Mouse (Mus musculus) heart, adult 2 months (tissue): ENCODE results near the gene Galr2. TPM values are rescaled to one million over a fixed set of nuclear protein-coding genes. Genes with fewer than 3 reads are reported as not detected.
A peak's percentile ranks its signal among the peaks of the same experiment; 100 is the strongest.
"Not testable (repeated sequence)": the region's sequence is repeated elsewhere in the genome, so short reads cannot be mapped to it uniquely, and the experiment has no call there.

Experiments
- DNase-seq, 2 experiments: peaks; one replicate each; pipeline ENCODE4 v3.0.0; 2021
- H3K27ac ChIP-seq: fragments of 200-600 bp; 2 replicates; pipeline ENCODE4 v1.8.1; 2022
- H3K27me3 ChIP-seq: fragments of 200-500 bp; 2 replicates; pipeline ENCODE4 v1.6.1; 2012; ENCODE audit warnings: mild to moderate bottlenecking, low read length, inconsistent platforms, mixed read lengths; ENCODE audit not compliant: control insufficient read depth, insufficient read depth
- H3K36me3 ChIP-seq: fragments of 200-500 bp; 2 replicates; pipeline ENCODE4 v1.6.1; 2012; ENCODE audit warnings: low read length, inconsistent platforms; ENCODE audit not compliant: control insufficient read depth, insufficient read depth
- H3K4me1 ChIP-seq: fragments of 200-500 bp; 2 replicates; pipeline ENCODE4 v1.6.1; 2011; ENCODE audit warnings: low read length; ENCODE audit not compliant: control insufficient read depth, insufficient read depth
- H3K4me3 ChIP-seq: fragments of 200-600 bp; 2 replicates; pipeline ENCODE4 v1.8.1; 2022
- H3K79me2 ChIP-seq: fragments of 200-500 bp; replicated peaks from 2 replicates; pipeline ENCODE4 v1.6.1; 2012; ENCODE audit warnings: mild to moderate bottlenecking, inconsistent platforms, low read length, moderate library complexity, mixed read lengths; ENCODE audit not compliant: control insufficient read depth, insufficient read depth
- H3K9ac ChIP-seq: fragments of 200-500 bp; 2 replicates; pipeline ENCODE4 v1.6.1; 2012; ENCODE audit warnings: low read depth, mild to moderate bottlenecking, control low read depth, inconsistent platforms, low read length, mixed read lengths
- CTCF ChIP-seq: fragments of 200-600 bp; IDR thresholded peaks from 2 replicates; pipeline ENCODE4 v1.8.1; 2022; ENCODE audit warnings: antibody characterized with exemption, mild to moderate bottlenecking, moderate library complexity
- EP300 ChIP-seq: fragments of 200-500 bp; IDR thresholded peaks from 2 replicates; pipeline ENCODE4 v1.6.1; 2011; ENCODE audit warnings: low read depth, low read length, control low read depth; ENCODE audit not compliant: insufficient read depth
- POLR2A ChIP-seq: fragments of 200-500 bp; IDR thresholded peaks from 2 replicates; pipeline ENCODE4 v1.6.1; 2011; ENCODE audit warnings: mild to moderate bottlenecking, low read depth, low read length, control low read depth; ENCODE audit not compliant: insufficient read depth
- WGBS: fragments of 180-500 bp; shearing (Covaris S2); methylation state at CpG from one replicate; pipeline ENCODE4 v1.1.7; 2018; 5-methylcytosine and 5-hydroxymethylcytosine counted together
- intact Hi-C: fragments of 180-260 bp; cut with DNase I; formaldehyde crosslinking; loops from one replicate; pipeline ENCODE4 v1.15.1; 2025
- polyA plus RNA-seq: library from polyadenylated mRNA; depleted of rRNA; stranded (reverse); fragments of >200 nt; gene quantifications from 2 replicates; pipeline ENCODE4 v1.2.3, GENCODE M21; 2012
- total RNA-seq, 2 experiments: library from RNA; stranded (reverse); gene quantifications; 2 replicates each; pipeline ENCODE4 v1.2.3; 2021

The Galr2 gene
- total and polyA plus RNA-seq, 3 experiments = 0.18 TPM; not detected in 2

- H3K4me3 ChIP-seq = peak overlapping the region; percentile 78
- TF ChIP-seq POLR2A (no peak), EP300 (no peak), CTCF (no peak)
- under 1% methylated on average over 39 of the region's 39 CpGs for WGBS
- peak overlapping the region; percentile 85 for H3K9ac ChIP-seq
- intact Hi-C loops = loop anchor here (2.0 kb wide), 1 partner anchor 33 kb away; the partner anchor contains the start of gene Exoc7
- no peak for DNase-seq
- H3K4me1 ChIP-seq = peaks cover 7% of the 10 kb centered on the region
- H3K27ac ChIP-seq = peak overlapping the region; percentile 74
- H3K27me3 ChIP-seq = no peaks in the 10 kb centered on the region
- H3K79me2 ChIP-seq = 0 out of 2 replicates have a peak, but pooled peaks cover 3% of the 10 kb centered on the region
- H3K36me3 ChIP-seq = no peaks in the 10 kb centered on the region
Measured at GRCm38 (mm10) chr11:116273469-116274044, 7.2 kb upstream of the Galr2 start.

GRCm38 (mm10) chr11:116274045-116274666 is 6.6 kb upstream of the Galr2 start, which contains the start of gene Srp68:
Srp68 (minus strand) TSS chr11:116274217.
- DNase-seq = peak; percentile 94 to 95
- peaks cover 7% of the 10 kb centered on the region for H3K4me1 ChIP-seq
- intact Hi-C loops = loop anchor here (2.0 kb wide), 1 partner anchor 33 kb away; the partner anchor contains the start of gene Exoc7
- 0 out of 2 replicates have a peak, but pooled peaks cover 3% of the 10 kb centered on the region for H3K79me2 ChIP-seq
- TF ChIP-seq POLR2A = peak; percentile 88
- TF ChIP-seq CTCF = peak; percentile 34
- TF ChIP-seq EP300 = peak; percentile 85
- peak within 1 kb of the TSS; percentile 74 for H3K27ac ChIP-seq
- no peaks in the 10 kb centered on the region for H3K27me3 ChIP-seq
- H3K4me3 ChIP-seq = peak within 1 kb of the TSS; percentile 78
- peak within 1 kb of the TSS; percentile 85 for H3K9ac ChIP-seq
- 3% methylated on average over 32 of the region's 32 CpGs for WGBS
- H3K36me3 ChIP-seq = no peaks in the 10 kb centered on the region

DNA sequence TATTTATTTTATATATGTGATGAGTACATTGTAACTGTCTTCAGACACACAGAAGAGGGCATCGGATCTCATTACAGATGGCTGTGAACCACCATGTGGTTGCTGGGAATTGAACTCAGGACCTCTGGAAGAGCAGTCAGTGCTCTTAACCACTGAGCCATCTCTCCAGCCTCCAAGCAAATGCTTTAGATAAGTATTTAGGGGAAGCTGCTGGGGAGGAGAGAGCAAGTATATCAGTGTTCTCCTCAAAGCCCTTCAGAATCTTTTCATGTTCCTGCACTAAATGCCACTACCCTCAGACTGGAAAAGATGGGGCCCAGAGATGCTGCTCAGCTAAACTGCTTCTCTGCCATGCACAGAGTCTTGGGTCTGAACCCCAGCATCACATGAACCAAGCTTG is 3.6 kb upstream of the Galr2 start:
- H3K4me1 ChIP-seq, H3K27ac ChIP-seq, H3K4me3 ChIP-seq, H3K79me2 ChIP-seq, H3K27me3 ChIP-seq, H3K9ac ChIP-seq, intact Hi-C loops, H3K36me3 ChIP-seq, DNase-seq: not testable (repeated sequence)
- 83% methylated on average over 1 of the region's 1 CpGs for WGBS

GRCm38 (mm10) chr11:116281671-116282070 is 932 bp downstream of the Galr2 start:
- H3K9ac ChIP-seq = no peak overlapping the region
- WGBS = 3% methylated on average over 18 of the region's 18 CpGs

DNA sequence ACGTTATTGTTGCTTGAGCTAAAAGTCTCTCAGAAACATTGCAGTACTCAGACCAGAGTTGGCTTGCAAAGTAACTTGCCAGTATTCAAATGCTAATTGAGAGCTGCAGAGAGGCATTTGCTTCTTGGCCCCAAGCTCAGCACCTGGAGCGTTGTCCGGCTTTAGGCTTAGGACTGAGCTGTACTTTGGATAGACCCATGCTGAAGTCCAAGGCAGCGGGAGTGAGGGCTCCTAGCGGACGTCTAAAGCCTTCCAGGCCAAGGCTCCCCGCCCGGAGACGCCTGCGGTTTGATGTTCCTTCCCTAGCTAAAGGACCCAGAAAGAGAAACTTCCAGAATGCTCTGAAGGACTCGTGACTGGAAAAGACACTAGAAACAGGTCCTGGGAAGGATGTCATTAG is 1.4 kb downstream of the Galr2 start:
- intact Hi-C loops = no loop called here
- H3K36me3 ChIP-seq = no peaks in the 10 kb centered on the region
- H3K27me3 ChIP-seq = peaks cover 13% of the 10 kb centered on the region
- no peak overlapping the region for H3K9ac ChIP-seq
- no peak overlapping the region for H3K27ac ChIP-seq
- H3K4me3 ChIP-seq = no peak overlapping the region
- TF ChIP-seq CTCF = no peak
- TF ChIP-seq EP300 = no peak
- no peak for TF ChIP-seq POLR2A
- no peak for DNase-seq
- WGBS = 2% methylated on average over 11 of the region's 11 CpGs
- no peaks in the 10 kb centered on the region; the same call in 1 of the 2 replicates for H3K4me1 ChIP-seq
- H3K79me2 ChIP-seq = no peaks in the 10 kb centered on the region

More at GRCm38 (mm10) chr11:116281671-116282070, 932 bp downstream of the Galr2 start:
- no peak for DNase-seq
- intact Hi-C loops = no loop called here
- Histone ChIP-seq H3K79me2 (no peaks in the 10 kb centered on the region), H3K36me3 (no peaks in the 10 kb centered on the region), H3K4me1 (no peaks in the 10 kb centered on the region; the same call in 1 of the 2 replicates), H3K4me3 (no peak overlapping the region), H3K27me3 (peaks cover 13% of the 10 kb centered on the region), H3K27ac (no peak overlapping the region)
- TF ChIP-seq POLR2A = no peak
- no peak for TF ChIP-seq CTCF
- no peak for TF ChIP-seq EP300

- Histone ChIP-seq H3K9ac (no peak overlapping the region), H3K27me3 (peaks cover 13% of the 10 kb centered on the region), H3K4me3 (no peak overlapping the region), H3K36me3 (no peaks in the 10 kb centered on the region), H3K27ac (no peak overlapping the region), H3K4me1 (no peaks in the 10 kb centered on the region; the same call in 1 of the 2 replicates), H3K79me2 (no peaks in the 10 kb centered on the region)
- DNase-seq = no peak
- intact Hi-C loops = no loop called here
- TF ChIP-seq POLR2A (no peak), EP300 (no peak), CTCF (no peak)
- WGBS = 11% methylated on average over 48 of the region's 48 CpGs
Measured at GRCm38 (mm10) chr11:116282912-116283521, 2.3 kb downstream of the Galr2 start.
